Mouse (Mus musculus) Patski (cell line): ENCODE data around the gene Tor3a. TPM values are rescaled to one million over a fixed set of nuclear protein-coding genes. Genes with fewer than 3 reads are reported as not detected.

Experiments used
- ATAC-seq: fragments of 100-300 bp; one replicate; pipeline ENCODE4 v1.8.0; 2021
- CTCF ChIA-PET: fragments of 350-600 bp; sonication (Branson Sonifier 250); formaldehyde crosslinking; loops from one replicate; lab custom pipeline; 2022; ENCODE audit warnings: inconsistent platforms; lab: Charles Lee
- POLR2A ChIA-PET: fragments of 350-600 bp; sonication (Branson Sonifier 250); formaldehyde crosslinking; loops from one replicate; lab custom pipeline; 2022; ENCODE audit warnings: antibody characterized with exemption, inconsistent platforms; lab: Charles Lee
- DNase-seq: peaks from one replicate; pipeline ENCODE4 v3.0.0-alpha.2; 2011; ENCODE audit warnings: low read depth, low spot score
- H3K27me3 ChIP-seq: fragments of 371-371 bp; one replicate; pipeline ENCODE4 v1.5.1; 2021
- CTCF ChIP-seq: fragments of 100-300 bp; IDR thresholded peaks from one replicate; pipeline ENCODE4 v1.5.1; 2021
- in situ Hi-C: fragments of 300-500 bp; cut with MboI; formaldehyde crosslinking; loops from 3 replicates; pipeline ENCODE4 v1.11.1; 2018; ENCODE audit warnings: low pct_unique_long_range_greater_than_20kb, mixed read lengths
- polyA plus RNA-seq: library from polyadenylated mRNA; unstranded; gene quantifications from one replicate; pipeline ENCODE4 v1.2.3, GENCODE M21; 2021

The Tor3a gene
- polyA plus RNA-seq, 1 experiment from 2014 or later = 29.5 TPM

DNA sequence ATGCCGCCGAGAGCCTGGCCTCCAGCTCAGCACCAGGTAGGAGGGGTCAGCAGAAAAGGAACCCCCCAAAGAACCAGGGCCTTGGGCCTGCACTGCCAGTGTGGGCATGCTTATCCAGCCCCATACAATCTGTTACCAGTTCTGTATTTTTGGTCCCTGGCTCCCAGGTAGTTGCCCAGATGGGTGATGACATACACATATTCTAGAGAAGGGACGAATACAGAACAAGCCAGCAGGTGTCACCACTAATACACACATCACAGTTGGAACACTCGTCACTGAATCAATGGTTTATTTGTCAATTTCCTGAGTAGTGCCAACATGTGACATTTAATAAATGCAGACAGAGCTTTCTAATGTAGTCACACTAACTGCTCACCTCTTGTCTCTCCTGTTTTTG lies 33.6 kb downstream of the Tor3a start:
- POLR2A ChIA-PET = interaction anchor here (1.1 kb wide), 1 partner anchor 79 kb away, joined by 4 read pairs; no protein-coding TSS in a partner anchor
- H3K27me3 ChIP-seq = no peaks in the 10 kb centered on the region
- DNase-seq (no peak), ATAC-seq (no peak)
- in situ Hi-C loops = no loop called here
- CTCF ChIA-PET = interaction anchor here (2.2 kb wide), 1 partner anchor 11 kb away, joined by 6 read pairs; no protein-coding TSS in a partner anchor
- no peak for TF ChIP-seq CTCF

DNA sequence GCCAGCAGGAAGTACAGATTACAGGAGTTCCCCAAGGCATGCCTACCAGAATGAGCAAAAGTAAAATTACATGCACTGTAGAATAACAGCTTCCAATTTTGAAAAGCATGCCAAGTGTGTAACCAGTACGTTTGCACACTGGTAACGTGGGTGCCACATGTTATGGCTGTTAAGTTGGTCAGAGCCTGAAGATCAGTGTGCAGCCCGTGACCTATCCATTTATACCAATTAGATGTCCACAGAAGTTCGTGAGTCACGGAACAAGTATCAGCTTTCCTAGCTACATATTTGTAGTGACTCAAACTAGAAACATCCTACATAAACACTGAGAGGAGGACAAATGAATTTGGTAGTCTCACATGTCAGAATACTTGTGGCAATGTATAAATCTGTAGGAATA lies 34.7 kb downstream of the Tor3a start:
- POLR2A ChIA-PET = interaction anchor here (0.5 kb wide), 1 partner anchor 68 kb away, joined by 3 read pairs; no protein-coding TSS in a partner anchor
- CTCF ChIA-PET = interaction anchor here (2.2 kb wide), 1 partner anchor 12 kb away, joined by 6 read pairs; no protein-coding TSS in a partner anchor
- H3K27me3 ChIP-seq = no peaks in the 10 kb centered on the region
- peak; percentile 87 for ATAC-seq
- TF ChIP-seq CTCF = no peak
- in situ Hi-C loops = loop anchor here (10.0 kb wide), 1 partner anchor 195 kb away; no protein-coding TSS in a partner anchor
- peak; percentile 41 for DNase-seq

DNA sequence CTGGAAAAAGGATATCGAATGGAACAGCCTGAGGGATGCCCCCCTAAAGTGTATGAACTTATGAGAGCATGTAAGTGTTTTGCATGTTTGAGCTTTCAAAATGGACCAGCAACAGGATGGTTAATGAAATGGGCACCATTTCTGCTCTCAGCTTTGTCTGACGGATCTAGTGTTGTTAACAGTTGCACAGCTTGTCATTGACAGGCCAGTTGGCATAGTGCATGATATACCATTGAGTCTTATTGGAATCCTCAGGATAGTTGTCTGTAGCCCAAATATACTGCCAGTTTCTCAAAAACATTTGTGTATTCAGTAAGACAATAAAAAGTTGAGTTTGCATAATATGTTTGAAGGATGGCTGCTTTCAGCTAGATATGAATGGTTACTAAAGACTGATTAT lies 39.0 kb downstream of the Tor3a start:
- H3K27me3 ChIP-seq = no peaks in the 10 kb centered on the region
- TF ChIP-seq CTCF = no peak
- ChIA-PET CTCF (interaction anchor here (1.0 to 1.2 kb wide), 3 partner anchors 12 to 96 kb away, joined by 3 read pairs; no protein-coding TSS in a partner anchor), POLR2A (interaction anchor here (0.6 kb wide), 1 partner anchor 43 kb away, joined by 8 read pairs; no protein-coding TSS in a partner anchor)
- DNase-seq (no peak), ATAC-seq (no peak)
- in situ Hi-C loops = loop anchor here (10.0 kb wide), 1 partner anchor 190 kb away; no protein-coding TSS in a partner anchor

DNA sequence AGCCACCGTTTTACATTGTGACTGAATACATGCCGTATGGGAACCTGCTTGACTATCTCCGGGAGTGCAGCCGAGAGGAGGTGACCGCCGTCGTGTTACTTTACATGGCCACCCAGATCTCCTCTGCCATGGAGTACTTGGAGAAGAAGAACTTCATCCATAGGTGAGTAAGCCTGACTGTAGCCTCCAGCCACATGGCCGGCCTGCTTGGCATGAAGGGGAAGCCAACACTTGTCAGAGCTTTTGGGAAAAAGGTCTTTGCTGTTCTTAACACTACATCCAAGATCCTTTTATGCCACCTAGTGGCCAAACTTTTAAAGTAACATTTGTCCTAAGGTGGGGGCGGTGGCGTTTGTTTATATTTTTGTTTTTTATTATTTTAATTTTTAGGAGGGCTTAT lies 41.1 kb downstream of the Tor3a start:
- no peaks in the 10 kb centered on the region for H3K27me3 ChIP-seq
- DNase-seq (no peak), ATAC-seq (peak; percentile 54)
- ChIA-PET POLR2A (no interaction called here), CTCF (interaction anchor here (1.3 kb wide), 1 partner anchor 8 kb away, joined by 3 read pairs; no protein-coding TSS in a partner anchor)
- peak; percentile 74 for TF ChIP-seq CTCF
- in situ Hi-C loops = loop anchor here (5.0 to 10.0 kb wide), 3 partner anchors 51 to 188 kb away; no protein-coding TSS in a partner anchor

DNA sequence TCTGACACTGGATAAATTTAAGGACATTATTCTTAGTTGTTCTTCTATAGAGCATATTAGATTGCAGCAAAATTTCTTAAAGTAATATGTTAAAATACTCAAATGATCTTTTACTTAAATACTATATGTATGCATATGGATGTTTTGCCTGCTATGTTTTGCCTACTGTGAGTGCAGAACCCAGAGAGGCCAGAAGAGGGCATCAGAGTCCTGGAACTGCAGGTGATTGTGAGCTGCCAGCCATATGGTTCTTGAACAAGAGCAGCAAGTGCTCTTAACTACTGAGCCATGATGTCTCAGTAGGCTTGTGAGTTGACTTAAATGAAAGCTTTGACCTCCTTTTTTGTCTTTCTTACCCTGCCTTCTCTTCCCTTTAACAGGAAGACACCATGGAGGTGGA lies 43.2 kb downstream of the Tor3a start:
- no peak for DNase-seq
- H3K27me3 ChIP-seq = no peaks in the 10 kb centered on the region
- in situ Hi-C loops = loop anchor here (5.0 to 10.0 kb wide), 3 partner anchors 49 to 186 kb away; no protein-coding TSS in a partner anchor
- TF ChIP-seq CTCF = peak; percentile 57
- POLR2A ChIA-PET = no interaction called here
- CTCF ChIA-PET = interaction anchor here (0.7 to 1.9 kb wide), 6 partner anchors 14 to 67 kb away, joined by 3 to 6 read pairs (median 3); no protein-coding TSS in a partner anchor
- ATAC-seq = no peak

DNA sequence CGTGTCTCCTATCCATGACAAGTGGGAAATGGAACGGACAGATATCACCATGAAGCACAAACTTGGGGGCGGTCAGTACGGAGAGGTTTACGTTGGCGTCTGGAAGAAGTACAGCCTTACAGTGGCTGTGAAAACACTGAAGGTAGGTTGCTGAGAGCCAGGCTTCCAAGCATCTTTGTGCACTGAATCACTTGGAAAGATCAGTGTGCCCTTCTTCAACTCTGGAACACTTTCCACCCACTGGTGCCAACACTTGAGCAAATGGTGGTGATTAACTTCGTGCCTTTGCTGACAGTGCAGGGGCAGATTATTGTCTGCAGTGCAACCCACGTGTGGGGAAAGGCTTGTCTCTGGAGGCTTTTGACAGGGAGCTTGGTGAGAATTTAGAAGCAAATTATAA lies 44.2 kb downstream of the Tor3a start:
- no peak for ATAC-seq
- no peak for TF ChIP-seq CTCF
- no peak for DNase-seq
- in situ Hi-C loops = loop anchor here (5.0 to 10.0 kb wide), 3 partner anchors 48 to 185 kb away; no protein-coding TSS in a partner anchor
- POLR2A ChIA-PET = no interaction called here
- CTCF ChIA-PET = no interaction called here
- H3K27me3 ChIP-seq = no peaks in the 10 kb centered on the region

DNA sequence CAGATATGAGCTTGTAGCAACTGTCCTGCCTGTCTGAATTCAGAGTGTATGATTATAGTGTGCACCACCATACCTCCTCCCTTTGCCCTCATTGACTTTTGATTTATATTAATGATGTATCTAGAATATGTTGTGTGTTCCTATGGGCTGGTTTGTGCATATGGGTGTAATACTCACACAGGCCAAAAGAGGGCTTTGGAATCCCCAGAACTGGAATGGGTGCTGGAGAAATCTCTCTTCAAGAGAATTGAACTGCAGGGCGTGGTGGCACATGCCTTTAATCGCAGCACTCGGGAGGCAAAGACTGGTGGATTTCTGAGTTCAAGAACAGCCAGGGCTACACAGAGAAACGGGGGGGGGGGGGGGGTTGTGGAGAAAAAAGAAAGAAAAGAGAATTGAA lies 47.4 kb downstream of the Tor3a start:
- no peaks in the 10 kb centered on the region for H3K27me3 ChIP-seq
- ChIA-PET CTCF (no interaction called here), POLR2A (no interaction called here)
- peak; percentile 45 for TF ChIP-seq CTCF
- in situ Hi-C loops = no loop called here
- no peak for ATAC-seq
- no peak for DNase-seq

DNA sequence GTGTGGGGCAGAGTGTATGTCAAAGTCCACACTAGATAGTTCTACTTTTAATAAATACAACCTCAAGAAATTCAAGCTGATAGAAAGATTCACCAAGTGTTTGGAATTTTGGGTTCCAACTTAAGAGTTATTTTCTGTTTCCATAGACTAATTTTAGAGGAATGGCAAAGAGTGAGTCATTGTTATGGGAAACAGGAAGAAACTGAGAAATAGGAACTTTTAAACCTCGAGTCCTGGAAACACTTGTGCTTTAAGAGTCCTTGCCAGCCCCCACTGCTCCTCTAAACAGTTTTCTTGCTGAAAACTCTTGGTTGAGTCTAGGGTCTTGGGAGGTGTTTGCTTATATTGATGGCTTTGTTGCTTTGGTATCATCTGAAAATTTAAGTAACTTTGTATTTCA lies 49.9 kb downstream of the Tor3a start:
- ChIA-PET CTCF (no interaction called here), POLR2A (no interaction called here)
- ATAC-seq (no peak), DNase-seq (no peak)
- in situ Hi-C loops = no loop called here
- TF ChIP-seq CTCF = no peak
- H3K27me3 ChIP-seq = no peaks in the 10 kb centered on the region

DNA sequence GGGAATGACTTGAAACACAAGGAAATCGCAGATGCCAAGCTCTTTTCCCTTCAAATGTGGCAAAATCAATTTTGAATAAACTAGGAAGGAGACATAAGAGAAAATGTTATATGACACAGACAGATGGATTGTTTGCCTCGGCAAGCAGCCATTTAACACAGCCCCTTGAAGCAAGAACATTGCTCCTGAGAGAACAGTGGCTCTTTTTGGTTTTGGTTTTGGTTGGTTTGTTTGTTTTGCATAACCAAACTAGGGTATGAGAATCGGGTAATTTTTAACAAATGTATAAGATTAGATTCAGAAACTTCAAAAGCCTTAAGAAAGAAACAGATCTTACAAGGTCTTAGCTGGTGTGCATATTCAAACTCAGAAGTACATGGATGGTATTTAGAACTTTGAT lies 53.2 kb downstream of the Tor3a start:
- H3K27me3 ChIP-seq = no peaks in the 10 kb centered on the region
- ATAC-seq = no peak
- CTCF ChIA-PET = interaction anchor here (0.9 kb wide), 1 partner anchor 8 kb away, joined by 4 read pairs; no protein-coding TSS in a partner anchor
- no peak for DNase-seq
- POLR2A ChIA-PET = no interaction called here
- TF ChIP-seq CTCF = no peak
- in situ Hi-C loops = no loop called here

DNA sequence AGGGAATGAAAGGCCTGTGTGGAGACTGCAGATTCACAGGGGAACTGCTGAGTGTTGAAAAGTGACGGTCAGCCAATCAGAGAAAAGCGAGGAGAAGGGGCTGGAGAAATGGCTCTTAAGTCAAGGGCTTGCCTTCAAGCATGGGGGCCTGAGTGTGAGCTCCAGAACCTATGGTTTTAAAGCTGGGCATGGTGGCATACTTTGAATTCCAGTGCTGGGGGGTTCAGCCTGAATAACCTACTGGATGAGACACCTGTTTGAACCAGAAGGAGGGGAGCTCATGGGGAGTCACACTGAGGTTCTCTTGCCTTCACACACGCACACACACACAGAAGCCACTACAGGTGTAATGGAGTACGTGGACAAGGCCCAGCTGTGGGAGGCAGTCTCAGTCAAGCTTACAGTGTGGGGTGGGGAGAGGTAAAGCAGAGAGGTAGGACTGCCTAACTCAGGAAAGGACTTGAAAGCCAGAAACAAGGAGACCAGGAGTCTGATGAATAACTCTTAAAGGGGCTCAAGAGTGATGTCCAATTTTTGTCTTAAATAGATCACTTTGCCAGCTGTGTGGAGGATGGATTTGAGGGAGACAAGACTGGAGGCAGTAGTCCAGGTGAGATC lies 53.8 kb downstream of the Tor3a start:
- no peak for ATAC-seq
- H3K27me3 ChIP-seq = no peaks in the 10 kb centered on the region

DNA sequence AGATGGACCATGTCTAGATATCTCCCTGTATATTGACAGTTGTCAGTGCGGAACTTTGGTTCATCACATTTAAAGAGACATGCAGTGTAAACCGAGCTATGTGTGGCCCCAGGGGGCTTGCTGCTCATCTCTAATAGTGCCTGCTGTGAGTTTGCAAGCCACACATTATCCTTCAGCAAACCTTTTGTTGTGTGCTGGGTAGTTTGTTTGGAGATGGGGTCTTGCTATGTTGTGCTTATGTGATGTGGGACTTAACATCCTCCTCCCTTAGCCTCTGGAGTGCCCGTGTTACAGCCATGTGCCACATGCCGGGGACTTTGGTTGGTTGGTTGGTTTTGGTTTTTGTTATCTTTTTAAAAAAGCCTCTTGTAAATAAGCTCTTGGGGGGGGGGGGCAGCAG lies 56.3 kb downstream of the Tor3a start:
- ATAC-seq (no peak), DNase-seq (no peak)
- ChIA-PET POLR2A (no interaction called here), CTCF (interaction anchor here (1.8 kb wide), 1 partner anchor 10 kb away, joined by 4 read pairs; no protein-coding TSS in a partner anchor)
- no peak for TF ChIP-seq CTCF
- in situ Hi-C loops = no loop called here
- H3K27me3 ChIP-seq = no peaks in the 10 kb centered on the region

More for the DNA sequence above, 53.8 kb downstream of the Tor3a start:
- DNase-seq = no peak
- in situ Hi-C loops = no loop called here
- TF ChIP-seq CTCF = no peak
- CTCF ChIA-PET = interaction anchor here (0.9 to 1.3 kb wide), 4 partner anchors 9 to 37 kb away, joined by 3 to 4 read pairs (median 3); no protein-coding TSS in a partner anchor
- POLR2A ChIA-PET = interaction anchor here (0.6 kb wide), 1 partner anchor 218 kb away, joined by 4 read pairs; the partner anchor contains the start of gene Angptl1
